In genomic region chr2:50738936-50739598, GRCm38 (mm10) we compare ENCODE assay signal across 21 mouse cellular contexts.
A peak's percentile ranks its signal among the peaks of the same experiment; 100 is the strongest.
DNase-seq lines count a peak whose midpoint lies in the region; ATAC-seq lines count a peak whose summit lies in the region.
"Had no signal": no experiment of that assay in that cellular context is flagged by ENCODE, and none has a peak within 500 bp of the region (broad histone marks: within the 10 kb centered on the region; RNA-seq: fewer than 3 reads in every experiment).

No protein-coding gene starts in this region.

- H3K4me1 ChIP-seq in forebrain, embryonic 13.5 days, result peaks cover 11% of the 10 kb centered on the region; the same call in 1 of the 2 replicates
- H3K4me1 ChIP-seq in forebrain, embryonic 15.5 days, result peaks cover 11% of the 10 kb centered on the region; the same call in 1 of the 2 replicates
- peaks cover 16% of the 10 kb centered on the region; the same call in 1 of the 2 replicates for H3K4me1 ChIP-seq in midbrain, embryonic 14.5 days (ENCODE audit: control insufficient read depth, insufficient read depth, low read length)
- H3K4me1 ChIP-seq: liver, embryonic 13.5 days had no signal

- no peak overlapping the region for H3K9ac ChIP-seq in forebrain, embryonic 13.5 days
- H3K9ac ChIP-seq in forebrain, embryonic 15.5 days (replicated peaks), result no peak overlapping the region
- H3K9ac ChIP-seq in midbrain, embryonic 14.5 days (replicated peaks; ENCODE audit: low read length), result no peak overlapping the region
- H3K9ac ChIP-seq: embryonic facial prominence, embryonic 12.5 days; limb, embryonic 13.5 days; liver, embryonic 13.5 days; lung, embryonic 14.5 days had no signal

- H3K9me3 ChIP-seq in forebrain, embryonic 13.5 days (replicated peaks), result no peaks in the 10 kb centered on the region
- H3K9me3 ChIP-seq in forebrain, embryonic 15.5 days, result no peaks in the 10 kb centered on the region
- H3K9me3 ChIP-seq in midbrain, embryonic 14.5 days (ENCODE audit: control insufficient read depth, low read length), result no peaks in the 10 kb centered on the region
- H3K9me3 ChIP-seq: embryonic facial prominence, embryonic 12.5 days; heart, embryonic 10.5 days; limb, embryonic 13.5 days; liver, embryonic 13.5 days had no signal

- no peak overlapping the region for H3K4me3 ChIP-seq in forebrain, embryonic 13.5 days
- no peak overlapping the region for H3K4me3 ChIP-seq in forebrain, embryonic 15.5 days
- H3K4me3 ChIP-seq in midbrain, embryonic 14.5 days (replicated peaks; ENCODE audit: low read depth, low read length), result no peak overlapping the region
- H3K4me3 ChIP-seq: embryonic facial prominence, embryonic 12.5 days; erythroblast, embryonic 14.5 days; heart, embryonic 10.5 days; limb, embryonic 13.5 days; liver, embryonic 13.5 days had no signal

- ATAC-seq in forebrain, embryonic 13.5 days, result 0 out of 2 replicates have a peak, but pooled peaks have one; percentile 19
- no peak; the same call in 1 of the 2 replicates for ATAC-seq in forebrain, embryonic 15.5 days (replicated peaks)
- ATAC-seq in midbrain, embryonic 14.5 days (ENCODE audit: low FRiP score, low TSS enrichment), result no peak
- ATAC-seq: inflammation-experienced regulatory T-cells, adult 6 months had no signal

- no peak overlapping the region for H3K27ac ChIP-seq in forebrain, embryonic 13.5 days
- H3K27ac ChIP-seq in forebrain, embryonic 15.5 days (replicated peaks), result no peak overlapping the region
- peak overlapping the region; percentile 46 for H3K27ac ChIP-seq in midbrain, embryonic 14.5 days (replicated peaks; ENCODE audit: low read depth, low read length)
- H3K27ac ChIP-seq: embryonic facial prominence, embryonic 12.5 days; heart, embryonic 10.5 days; limb, embryonic 13.5 days; liver, embryonic 13.5 days had no signal

- intact Hi-C loops in heart, postnatal 10 days (cut with DNase I), result no loop called here

- WGBS in forebrain, embryonic 13.5 days, result 51% methylated on average over 8 of the region's 8 CpGs
- WGBS in forebrain, embryonic 15.5 days, result 51% methylated on average over 8 of the region's 8 CpGs
- WGBS in midbrain, embryonic 14.5 days, result 44% methylated on average over 8 of the region's 8 CpGs

- DNase-seq in R1 (ENCODE audit: low read depth, low spot score), result peak; percentile 14
- DNase-seq in forelimb bud, embryonic 11.5 days (ENCODE audit: low read depth, low spot score), result peak; percentile 24
- DNase-seq in midbrain, embryonic 14.5 days, result peak; percentile 40
- no peak for DNase-seq in heart, postnatal 10 days
- no peak for DNase-seq in c-Kit-positive CD71-positive TER-119-positive erythroid progenitor cells, embryonic 14.5 days (ENCODE audit: low spot score)
- DNase-seq: cerebellum, adult 9-10 months; heart, postnatal 14 days; kidney, adult 2 months; kidney, postnatal 10 days; liver, embryonic 13.5 days; lung, embryonic 14.5 days; lung, postnatal 36 days; right cerebral cortex, postnatal 14 days had no signal

- H3K27me3 ChIP-seq in forebrain, embryonic 13.5 days, result no peaks in the 10 kb centered on the region
- no peaks in the 10 kb centered on the region for H3K27me3 ChIP-seq in forebrain, embryonic 15.5 days
- no peaks in the 10 kb centered on the region for H3K27me3 ChIP-seq in midbrain, embryonic 14.5 days (ENCODE audit: control insufficient read depth, insufficient read depth, low read length)
- H3K27me3 ChIP-seq: CH12.LX; embryonic facial prominence, embryonic 12.5 days; limb, embryonic 13.5 days; liver, embryonic 13.5 days had no signal

- H3K36me3 ChIP-seq in forebrain, embryonic 13.5 days (ENCODE audit: poor library complexity, severe bottlenecking), result no peaks in the 10 kb centered on the region
- no peaks in the 10 kb centered on the region for H3K36me3 ChIP-seq in forebrain, embryonic 15.5 days
- no peaks in the 10 kb centered on the region for H3K36me3 ChIP-seq in midbrain, embryonic 14.5 days (ENCODE audit: control insufficient read depth, insufficient read depth, low read length)
- H3K36me3 ChIP-seq: embryonic facial prominence, embryonic 12.5 days; heart, embryonic 10.5 days; limb, embryonic 13.5 days; liver, embryonic 13.5 days had no signal

- no peak overlapping the region for H3K4me2 ChIP-seq in forebrain, embryonic 13.5 days
- no peak overlapping the region for H3K4me2 ChIP-seq in forebrain, embryonic 15.5 days (replicated peaks)
- no peak overlapping the region for H3K4me2 ChIP-seq in midbrain, embryonic 14.5 days (ENCODE audit: low read length)
- H3K4me2 ChIP-seq: embryonic facial prominence, embryonic 12.5 days; limb, embryonic 13.5 days; liver, embryonic 13.5 days; lung, embryonic 14.5 days had no signal

Comparison
In these comparisons a context has a peak if more than half of its experiments do, and no peak if none do; other contexts are left out.
1. DNase-seq: peak in R1 (single experiment), forelimb bud, embryonic 11.5 days (single experiment) and midbrain, embryonic 14.5 days (single experiment); none in heart, postnatal 10 days (0 of 2) and c-Kit-positive CD71-positive TER-119-positive erythroid progenitor cells, embryonic 14.5 days (single experiment).